Mouse (Mus musculus): ENCODE results near the gene Cep57l1. TPM values are rescaled to one million over a fixed set of nuclear protein-coding genes. Genes with fewer than 3 reads are reported as not detected.

Gene Cep57l1
- polyA plus RNA-seq, 1 experiment from 2014 or later = 14.9 TPM

Small RNA genes lying within 50 kb of the gene (microRNA-seq; reads per million reads assigned to microRNA genes)
- not detected for gene Mir3473b

Other genes with a start within 250 kb of the Cep57l1 start
- gene Ccdc162, start 93.2 kb downstream of the Cep57l1 start, polyA plus RNA-seq (2015; fragmentation: Nextera tagmentation; extraction: Ambion mirVana) = 0.92 and 1.8 TPM in 2 replicates
- 33.6 and 37.4 TPM in 2 replicates for gene Sesn1, start 64 bp upstream of the Cep57l1 start, polyA plus RNA-seq (2015; fragmentation: Nextera tagmentation; extraction: Ambion mirVana)
- 9.4 and 12.5 TPM in 2 replicates for gene Armc2, start 208.6 kb upstream of the Cep57l1 start, polyA plus RNA-seq (2015; fragmentation: Nextera tagmentation; extraction: Ambion mirVana)